11 mouse cellular contexts compared by ENCODE assay signal in the genomic region with DNA sequence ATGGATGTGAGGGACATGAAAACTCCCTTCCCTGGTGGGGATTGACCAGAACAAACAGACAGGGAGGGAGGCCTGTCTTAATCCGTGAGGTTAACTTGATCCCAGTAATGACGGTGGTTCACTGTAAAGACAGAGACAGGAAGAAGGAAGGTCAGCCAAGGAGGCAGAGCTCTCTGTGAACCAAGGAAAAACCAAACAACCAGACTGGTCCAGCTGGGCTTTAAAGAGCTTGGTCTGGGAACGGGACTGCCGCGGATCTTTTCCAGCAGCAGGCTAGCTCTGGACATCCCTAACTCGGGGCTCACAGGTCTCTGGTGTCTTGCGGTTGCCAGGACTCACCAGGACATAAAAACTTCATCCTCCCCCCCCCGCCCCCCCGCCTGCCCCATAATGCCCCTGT. TPM values are rescaled to one million over a fixed set of nuclear protein-coding genes. Genes with fewer than 3 reads are reported as not detected.
A peak's percentile ranks its signal among the peaks of the same experiment; 100 is the strongest.
DNase-seq lines count a peak whose midpoint lies in the region; ATAC-seq and TF ChIP-seq lines count a peak whose summit lies in the region.
"Had no signal": no experiment of that assay in that cellular context is flagged by ENCODE, and none has a peak within 500 bp of the region (broad histone marks: within the 10 kb centered on the region; RNA-seq: fewer than 3 reads in every experiment).

No protein-coding gene starts in this region.

- no peak overlapping the region for H3K9ac ChIP-seq in lung, postnatal 0 days (replicated peaks; ENCODE audit: low read depth)
- no peak overlapping the region for H3K9ac ChIP-seq in heart, postnatal 0 days (replicated peaks; ENCODE audit: low read depth, low read length)
- no peak overlapping the region for H3K9ac ChIP-seq in stomach, embryonic 15.5 days
- H3K9ac ChIP-seq: hindbrain, embryonic 13.5 days had no signal

- H3K4me2 ChIP-seq in lung, postnatal 0 days (replicated peaks; ENCODE audit: low read depth, low read length) = 0 out of 2 replicates have a peak overlapping the region, but pooled peaks have one; percentile 5
- peak overlapping the region; percentile 21 for H3K4me2 ChIP-seq in heart, postnatal 0 days (ENCODE audit: low read depth, low read length)
- peak overlapping the region; percentile 24; the same call in 1 of the 2 replicates for H3K4me2 ChIP-seq in stomach, embryonic 15.5 days
- H3K4me2 ChIP-seq: hindbrain, embryonic 13.5 days had no signal

- no peak for TF ChIP-seq CTCF in lung, postnatal 0 days (IDR thresholded peaks at IDR 0.05)
- no peak for TF ChIP-seq CTCF in heart, postnatal 0 days (IDR thresholded peaks at IDR 0.05; ENCODE audit: low read depth)

- no peaks in the 10 kb centered on the region for H3K36me3 ChIP-seq in lung, postnatal 0 days (ENCODE audit: insufficient read depth, low read length)
- no peaks in the 10 kb centered on the region for H3K36me3 ChIP-seq in heart, postnatal 0 days (replicated peaks; ENCODE audit: control insufficient read depth, insufficient read depth, low read length)
- no peaks in the 10 kb centered on the region for H3K36me3 ChIP-seq in stomach, embryonic 15.5 days
- H3K36me3 ChIP-seq: hindbrain, embryonic 13.5 days had no signal

- H3K27ac ChIP-seq in lung, postnatal 0 days (ENCODE audit: low read length) = no peak overlapping the region
- peak overlapping the region; percentile 36; the same call in 1 of the 2 replicates for H3K27ac ChIP-seq in heart, postnatal 0 days (ENCODE audit: low read depth)
- peak overlapping the region; percentile 68 for H3K27ac ChIP-seq in stomach, embryonic 15.5 days
- H3K27ac ChIP-seq: hindbrain, embryonic 13.5 days had no signal

- peak; percentile 23; the same call in 1 of the 2 replicates for ATAC-seq in lung, postnatal 0 days
- peak; percentile 37 for ATAC-seq in heart, postnatal 0 days (ENCODE audit: insufficient read depth, low read depth)
- ATAC-seq in stomach, embryonic 15.5 days (ENCODE audit: insufficient read depth, low FRiP score, low read depth) = peak; percentile 21; the same call in 1 of the 2 replicates

- TF ChIP-seq EP300 in lung, postnatal 0 days (IDR thresholded peaks at IDR 0.05) = no peak
- no peak for TF ChIP-seq EP300 in heart, postnatal 0 days (IDR thresholded peaks at IDR 0.05; ENCODE audit: low read depth)

- intact Hi-C loops in heart, postnatal 14 days (cut with DNase I) = no loop called here

- no peaks in the 10 kb centered on the region for H3K9me3 ChIP-seq in lung, postnatal 0 days (ENCODE audit: low read length)
- H3K9me3 ChIP-seq in heart, postnatal 0 days (replicated peaks; ENCODE audit: control insufficient read depth, low read length) = no peaks in the 10 kb centered on the region
- H3K9me3 ChIP-seq in stomach, embryonic 15.5 days = no peaks in the 10 kb centered on the region
- H3K9me3 ChIP-seq: hindbrain, embryonic 13.5 days had no signal

- H3K27me3 ChIP-seq in lung, postnatal 0 days (replicated peaks; ENCODE audit: insufficient read depth, low read length) = no peaks in the 10 kb centered on the region
- H3K27me3 ChIP-seq in heart, postnatal 0 days (ENCODE audit: control insufficient read depth, insufficient read depth, low read length) = no peaks in the 10 kb centered on the region
- H3K27me3 ChIP-seq in stomach, embryonic 15.5 days (replicated peaks) = no peaks in the 10 kb centered on the region
- H3K27me3 ChIP-seq: hindbrain, embryonic 13.5 days had no signal

- DNase-seq in heart, adult 11 months = peak; percentile 96
- no peak for DNase-seq in heart, postnatal 14 days
- no peak for DNase-seq in lung, postnatal 0 days (ENCODE audit: low spot score)
- no peak for DNase-seq in lung, postnatal 25 days (ENCODE audit: low spot score)
- peak; percentile 13 for DNase-seq in heart, postnatal 0 days (ENCODE audit: low spot score)
- DNase-seq in right cerebral cortex, adult 18-20 months = no peak
- no peak for DNase-seq in urinary bladder, adult 2 months (ENCODE audit: low spot score)
- DNase-seq: adrenal gland, postnatal 10 days; midbrain, embryonic 14.5 days had no signal

- no peaks in the 10 kb centered on the region for H3K4me1 ChIP-seq in lung, postnatal 0 days (ENCODE audit: insufficient read depth, low read depth, low read length)
- H3K4me1 ChIP-seq in heart, postnatal 0 days (ENCODE audit: control insufficient read depth, insufficient read depth) = peaks cover 14% of the 10 kb centered on the region; the same call in 1 of the 2 replicates
- peaks cover 17% of the 10 kb centered on the region for H3K4me1 ChIP-seq in stomach, embryonic 15.5 days
- H3K4me1 ChIP-seq: hindbrain, embryonic 13.5 days had no signal

- H3K4me3 ChIP-seq in lung, postnatal 0 days (ENCODE audit: low read depth, low read length) = no peak overlapping the region
- no peak overlapping the region for H3K4me3 ChIP-seq in heart, postnatal 0 days (ENCODE audit: low read depth, low read length)
- no peak overlapping the region for H3K4me3 ChIP-seq in stomach, embryonic 15.5 days (replicated peaks)
- H3K4me3 ChIP-seq: hindbrain, embryonic 13.5 days had no signal

- 18% methylated on average over 9 of the region's 9 CpGs for WGBS in lung, postnatal 0 days
- 46% methylated on average over 9 of the region's 9 CpGs for WGBS in heart, postnatal 0 days
- WGBS in stomach, embryonic 15.5 days = 28% methylated on average over 9 of the region's 9 CpGs

RNA-seq across cellular contexts. Expression of gene Xpnpep1, which starts 26.5 kb away (rescaled TPM):
- total RNA-seq in heart, postnatal 14 days (2021) = 100 to 1,000 TPM in 1 of 2 experiments, 10 to 100 TPM in 1; 93.8 to 105 TPM
- 109 and 112 TPM in 2 replicates for polyA plus RNA-seq in lung, postnatal 0 days (2015; fragmentation: Nextera tagmentation; extraction: Ambion mirVana)
- 107 and 134 TPM in 2 replicates for total RNA-seq in heart, postnatal 0 days (2014; rRNA removed; ENCODE audit: low replicate concordance)
- 106 and 119 TPM in 2 replicates for polyA plus RNA-seq in heart, postnatal 0 days (2015; fragmentation: Nextera tagmentation; extraction: Ambion mirVana)
- polyA plus RNA-seq in stomach, embryonic 15.5 days (2015; fragmentation: Nextera tagmentation; extraction: Ambion mirVana) = 130 and 151 TPM in 2 replicates
- polyA plus RNA-seq in urinary bladder, adult 2 months (2012; rRNA removed) = 58.0 and 68.6 TPM in 2 replicates

Comparison
In these comparisons a context has a peak if more than half of its experiments do, and no peak if none do; other contexts are left out.
1. DNase-seq: peak in heart, adult 11 months (single experiment) and heart, postnatal 0 days (single experiment); none in heart, postnatal 14 days (0 of 2), lung, postnatal 0 days (single experiment), lung, postnatal 25 days (single experiment), right cerebral cortex, adult 18-20 months (single experiment) and urinary bladder, adult 2 months (single experiment).
2. Peak in every context shown above with its lines, with median percentiles within 50 percentile points of each other: ATAC-seq and H3K4me2 ChIP-seq.